Mouse (Mus musculus): ENCODE measurements around the gene Ctnna3. TPM values are rescaled to one million over a fixed set of nuclear protein-coding genes. Genes with fewer than 3 reads are reported as not detected.
"Not testable (repeated sequence)": the region's sequence is repeated elsewhere in the genome, so short reads cannot be mapped to it uniquely, and the experiment has no call there.

The Ctnna3 gene
- polyA plus RNA-seq, 1 experiment from 2014 or later = 0.42 TPM

DNA sequence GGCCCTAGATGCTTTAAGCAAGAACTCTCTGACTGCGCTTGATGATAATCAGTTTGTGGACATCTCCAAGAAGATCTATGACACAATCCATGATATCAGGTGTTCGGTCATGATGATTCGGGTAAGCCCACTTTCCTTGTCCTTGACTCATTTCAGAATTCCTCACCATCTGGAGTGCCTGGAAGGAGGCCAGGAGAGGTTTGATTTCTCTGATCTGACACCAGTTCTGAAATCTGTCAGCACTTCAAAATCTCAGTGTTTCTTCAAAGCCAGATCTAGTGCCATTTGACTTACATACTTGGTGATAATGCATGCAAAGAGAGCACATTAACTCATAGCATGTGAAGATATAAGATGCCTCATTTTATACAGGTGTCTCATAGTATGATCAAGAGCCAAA lies 1245.9 kb downstream of the Ctnna3 start:
- DNase-seq (ENCODE audit: low spot score) (no peak), ATAC-seq (ENCODE audit: low FRiP score) (no peak)
- H3K9ac ChIP-seq (ENCODE audit: low read depth, low read length) = no peak overlapping the region
- no peak overlapping the region for H3K4me2 ChIP-seq (replicated peaks; ENCODE audit: low read depth, low read length)
- 93% methylated on average over 3 of the region's 3 CpGs for WGBS
- H3K4me1 ChIP-seq (replicated peaks; ENCODE audit: control insufficient read depth, insufficient read depth, low read length) = no peaks in the 10 kb centered on the region
- H3K27ac ChIP-seq (ENCODE audit: low read depth, low read length) = no peak overlapping the region
- H3K4me3 ChIP-seq (ENCODE audit: low read depth, low read length) = no peak overlapping the region
- H3K9me3 ChIP-seq (ENCODE audit: control insufficient read depth, low read length) = no peaks in the 10 kb centered on the region
- H3K36me3 ChIP-seq (ENCODE audit: control insufficient read depth, insufficient read depth, low read length) = no peaks in the 10 kb centered on the region
- H3K27me3 ChIP-seq (ENCODE audit: control insufficient read depth, insufficient read depth, low read length) = no peaks in the 10 kb centered on the region

DNA sequence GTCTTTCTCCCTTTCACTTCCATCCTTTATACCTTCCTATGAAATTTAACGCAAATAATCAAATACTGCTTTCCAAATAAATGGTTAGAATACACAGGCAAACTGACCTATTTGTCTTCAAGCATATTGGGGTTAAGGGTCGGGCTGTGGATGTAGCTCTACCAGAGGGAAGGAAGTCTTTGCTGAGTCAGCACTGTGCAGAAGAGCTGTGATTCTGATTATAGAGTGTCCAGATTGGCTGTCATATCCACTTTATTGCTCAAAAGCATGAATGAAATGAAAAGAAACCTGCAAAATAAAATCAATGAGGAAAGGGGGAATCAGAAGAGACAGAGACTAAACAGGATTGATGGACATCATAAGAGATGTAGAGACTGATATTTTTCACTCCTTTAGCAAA lies 1280.1 kb downstream of the Ctnna3 start:
- H3K4me3 ChIP-seq (ENCODE audit: low read depth, low read length) = no peak overlapping the region
- DNase-seq (ENCODE audit: low spot score) (no peak), ATAC-seq (ENCODE audit: low FRiP score) (no peak)
- H3K4me1 ChIP-seq (replicated peaks; ENCODE audit: control insufficient read depth, insufficient read depth, low read length) = no peaks in the 10 kb centered on the region
- H3K4me2 ChIP-seq (replicated peaks; ENCODE audit: low read depth, low read length) = no peak overlapping the region
- H3K27ac ChIP-seq (ENCODE audit: low read depth, low read length) = no peak overlapping the region
- no peaks in the 10 kb centered on the region for H3K27me3 ChIP-seq (ENCODE audit: control insufficient read depth, insufficient read depth, low read length)
- WGBS = 75% methylated on average over 2 of the region's 2 CpGs
- no peaks in the 10 kb centered on the region for H3K36me3 ChIP-seq (ENCODE audit: control insufficient read depth, insufficient read depth, low read length)
- no peak overlapping the region for H3K9ac ChIP-seq (ENCODE audit: low read depth, low read length)
- no peaks in the 10 kb centered on the region for H3K9me3 ChIP-seq (ENCODE audit: control insufficient read depth, low read length)

DNA sequence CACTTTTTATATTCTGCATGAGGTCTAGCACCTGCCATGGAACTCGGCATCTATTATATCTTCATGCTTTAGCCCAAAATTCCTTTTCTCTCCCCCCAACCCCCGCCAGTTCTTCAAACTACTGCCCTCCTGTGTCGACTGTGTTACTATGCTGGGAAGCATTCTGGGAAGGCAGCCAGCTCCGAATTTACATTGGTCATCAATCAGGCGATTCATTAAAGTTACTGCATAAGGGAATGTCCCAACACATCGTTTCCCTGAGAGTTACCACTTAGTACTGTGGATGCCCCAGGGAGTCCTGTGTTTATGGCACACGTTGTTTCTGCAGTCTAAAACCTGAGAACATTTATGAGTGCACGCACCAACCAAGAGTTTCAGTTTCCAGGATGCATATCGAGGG lies 1288.1 kb downstream of the Ctnna3 start:
- Histone ChIP-seq H3K4me2 (replicated peaks; ENCODE audit: low read depth, low read length) (no peak overlapping the region), H3K4me3 (ENCODE audit: low read depth, low read length) (no peak overlapping the region), H3K4me1 (replicated peaks; ENCODE audit: control insufficient read depth, insufficient read depth, low read length) (no peaks in the 10 kb centered on the region), H3K27me3 (ENCODE audit: control insufficient read depth, insufficient read depth, low read length) (no peaks in the 10 kb centered on the region), H3K9me3 (ENCODE audit: control insufficient read depth, low read length) (no peaks in the 10 kb centered on the region), H3K9ac (ENCODE audit: low read depth, low read length) (no peak overlapping the region), H3K27ac (ENCODE audit: low read depth, low read length) (no peak overlapping the region), H3K36me3 (ENCODE audit: control insufficient read depth, insufficient read depth, low read length) (no peaks in the 10 kb centered on the region)
- 79% methylated on average over 9 of the region's 9 CpGs for WGBS
- DNase-seq (ENCODE audit: low spot score) (no peak), ATAC-seq (ENCODE audit: low FRiP score) (no peak)

GRCm38 (mm10) chr10:64735692-64736091 lies 1305.8 kb downstream of the Ctnna3 start:
- WGBS = 84% methylated on average over 2 of the region's 2 CpGs
- ATAC-seq (ENCODE audit: low FRiP score) = no peak
- H3K9ac ChIP-seq (ENCODE audit: low read depth, low read length) = no peak overlapping the region
- no peak overlapping the region for H3K27ac ChIP-seq (ENCODE audit: low read depth, low read length)
- no peaks in the 10 kb centered on the region for H3K4me1 ChIP-seq (replicated peaks; ENCODE audit: control insufficient read depth, insufficient read depth, low read length)
- no peaks in the 10 kb centered on the region for H3K27me3 ChIP-seq (ENCODE audit: control insufficient read depth, insufficient read depth, low read length)
- no peaks in the 10 kb centered on the region for H3K36me3 ChIP-seq (ENCODE audit: control insufficient read depth, insufficient read depth, low read length)
- no peak overlapping the region for H3K4me3 ChIP-seq (ENCODE audit: low read depth, low read length)
- no peak for DNase-seq (ENCODE audit: low spot score)
- no peaks in the 10 kb centered on the region for H3K9me3 ChIP-seq (ENCODE audit: control insufficient read depth, low read length)
- no peak overlapping the region for H3K4me2 ChIP-seq (replicated peaks; ENCODE audit: low read depth, low read length)

GRCm38 (mm10) chr10:64736616-64737015 lies 1306.7 kb downstream of the Ctnna3 start:
- Histone ChIP-seq H3K4me1 (replicated peaks; ENCODE audit: control insufficient read depth, insufficient read depth, low read length) (no peaks in the 10 kb centered on the region), H3K36me3 (ENCODE audit: control insufficient read depth, insufficient read depth, low read length) (no peaks in the 10 kb centered on the region), H3K4me2 (replicated peaks; ENCODE audit: low read depth, low read length) (no peak overlapping the region), H3K27ac (ENCODE audit: low read depth, low read length) (no peak overlapping the region), H3K4me3 (ENCODE audit: low read depth, low read length) (no peak overlapping the region), H3K9me3 (ENCODE audit: control insufficient read depth, low read length) (no peaks in the 10 kb centered on the region), H3K27me3 (ENCODE audit: control insufficient read depth, insufficient read depth, low read length) (no peaks in the 10 kb centered on the region), H3K9ac (ENCODE audit: low read depth, low read length) (no peak overlapping the region)
- WGBS = 35% methylated on average over 2 of the region's 2 CpGs
- DNase-seq (ENCODE audit: low spot score) = no peak
- ATAC-seq (ENCODE audit: low FRiP score) = no peak

GRCm38 (mm10) chr10:64741721-64742120 lies 1311.8 kb downstream of the Ctnna3 start:
- not testable (repeated sequence) for DNase-seq (ENCODE audit: low spot score); H3K4me1 ChIP-seq (replicated peaks; ENCODE audit: control insufficient read depth, insufficient read depth, low read length); ATAC-seq (ENCODE audit: low FRiP score); H3K36me3 ChIP-seq (ENCODE audit: control insufficient read depth, insufficient read depth, low read length); H3K9ac ChIP-seq (ENCODE audit: low read depth, low read length); H3K9me3 ChIP-seq (ENCODE audit: control insufficient read depth, low read length); H3K4me3 ChIP-seq (ENCODE audit: low read depth, low read length); H3K4me2 ChIP-seq (replicated peaks; ENCODE audit: low read depth, low read length); H3K27ac ChIP-seq (ENCODE audit: low read depth, low read length); H3K27me3 ChIP-seq (ENCODE audit: control insufficient read depth, insufficient read depth, low read length)
- WGBS = 82% methylated on average over 11 of the region's 11 CpGs

DNA sequence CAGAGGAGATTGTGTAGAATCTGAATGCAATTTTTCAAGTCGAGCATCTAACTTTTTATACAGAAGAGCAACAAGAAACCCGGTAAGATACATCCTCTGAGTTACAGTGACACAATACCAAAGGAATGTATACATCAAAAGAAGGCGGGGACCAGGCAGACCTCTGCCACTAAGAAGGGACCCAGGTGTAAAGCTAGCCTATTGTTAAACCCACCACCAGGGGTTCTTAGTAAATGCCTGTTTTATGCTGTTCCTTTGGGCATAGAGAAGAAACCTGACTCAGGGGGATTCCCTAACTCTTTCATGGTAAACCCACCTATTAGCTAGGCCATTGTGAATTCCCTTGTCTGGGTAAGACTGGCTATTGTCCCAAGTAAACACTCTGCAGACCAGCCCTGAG lies 1314.2 kb downstream of the Ctnna3 start:
- not testable (repeated sequence) for H3K4me1 ChIP-seq (replicated peaks; ENCODE audit: control insufficient read depth, insufficient read depth, low read length); H3K4me2 ChIP-seq (replicated peaks; ENCODE audit: low read depth, low read length); ATAC-seq (ENCODE audit: low FRiP score); H3K27ac ChIP-seq (ENCODE audit: low read depth, low read length); H3K4me3 ChIP-seq (ENCODE audit: low read depth, low read length); H3K27me3 ChIP-seq (ENCODE audit: control insufficient read depth, insufficient read depth, low read length); H3K9me3 ChIP-seq (ENCODE audit: control insufficient read depth, low read length); H3K36me3 ChIP-seq (ENCODE audit: control insufficient read depth, insufficient read depth, low read length); H3K9ac ChIP-seq (ENCODE audit: low read depth, low read length); DNase-seq (ENCODE audit: low spot score)
- 22% methylated on average over 3 of the region's 3 CpGs for WGBS

GRCm38 (mm10) chr10:64748651-64749050 lies 1318.8 kb downstream of the Ctnna3 start:
- no peaks in the 10 kb centered on the region for H3K36me3 ChIP-seq (ENCODE audit: control insufficient read depth, insufficient read depth, low read length)
- no peak overlapping the region for H3K27ac ChIP-seq (ENCODE audit: low read depth, low read length)
- H3K9ac ChIP-seq (ENCODE audit: low read depth, low read length) = no peak overlapping the region
- no peaks in the 10 kb centered on the region for H3K4me1 ChIP-seq (replicated peaks; ENCODE audit: control insufficient read depth, insufficient read depth, low read length)
- DNase-seq (ENCODE audit: low spot score) (no peak), ATAC-seq (ENCODE audit: low FRiP score) (no peak)
- H3K4me3 ChIP-seq (ENCODE audit: low read depth, low read length) = no peak overlapping the region
- no peaks in the 10 kb centered on the region for H3K9me3 ChIP-seq (ENCODE audit: control insufficient read depth, low read length)
- H3K4me2 ChIP-seq (replicated peaks; ENCODE audit: low read depth, low read length) = no peak overlapping the region
- no peaks in the 10 kb centered on the region for H3K27me3 ChIP-seq (ENCODE audit: control insufficient read depth, insufficient read depth, low read length)

DNA sequence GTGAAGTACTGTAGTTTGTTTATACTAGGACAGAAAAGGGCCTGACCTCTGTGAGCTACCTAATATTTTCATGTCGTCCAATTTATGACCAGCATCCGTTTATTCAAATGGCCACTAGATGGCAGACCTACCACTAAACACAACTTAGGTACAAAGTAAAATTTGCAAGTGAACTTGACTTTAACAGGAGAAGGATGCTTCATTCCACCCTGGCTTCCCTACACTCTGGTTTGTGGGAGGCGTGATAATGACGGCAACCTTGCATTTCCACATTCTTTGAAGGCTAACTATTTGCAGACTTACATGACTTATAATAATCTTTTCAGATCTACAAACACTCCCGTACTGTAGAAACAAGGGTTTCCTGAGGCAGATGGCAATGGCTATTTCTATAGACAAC lies 1320.9 kb downstream of the Ctnna3 start:
- ATAC-seq (ENCODE audit: low FRiP score) (no peak), DNase-seq (ENCODE audit: low spot score) (peak; percentile 61)
- H3K9ac ChIP-seq (ENCODE audit: low read depth, low read length) = no peak overlapping the region
- no peaks in the 10 kb centered on the region for H3K4me1 ChIP-seq (replicated peaks; ENCODE audit: control insufficient read depth, insufficient read depth, low read length)
- 44% methylated on average over 5 of the region's 5 CpGs for WGBS
- H3K27ac ChIP-seq (ENCODE audit: low read depth, low read length) = no peak overlapping the region
- no peaks in the 10 kb centered on the region for H3K27me3 ChIP-seq (ENCODE audit: control insufficient read depth, insufficient read depth, low read length)
- H3K4me3 ChIP-seq (ENCODE audit: low read depth, low read length) = no peak overlapping the region
- no peaks in the 10 kb centered on the region for H3K36me3 ChIP-seq (ENCODE audit: control insufficient read depth, insufficient read depth, low read length)
- no peaks in the 10 kb centered on the region for H3K9me3 ChIP-seq (ENCODE audit: control insufficient read depth, low read length)
- H3K4me2 ChIP-seq (replicated peaks; ENCODE audit: low read depth, low read length) = no peak overlapping the region
